Mouse (Mus musculus) megakaryocyte, embryonic 14.5 days (primary cell): ENCODE measurements at regions not wholly inside any gene's neighbourhood (a gene's known extent, or its start where the extent isn't known, plus 50 kb on each side); places are given as distances from the start of the nearest gene placed in this dataset.

ENCODE experiments used
- FLI1 ChIP-seq: IDR thresholded peaks from 2 replicates; pipeline ENCODE4 v1.6.1; 2012; ENCODE audit warnings: low read length, inconsistent platforms, mixed read lengths
- GATA1 ChIP-seq: IDR thresholded peaks from 3 replicates; pipeline ENCODE4 v1.6.1; 2012; ENCODE audit warnings: mixed read lengths, low read length, inconsistent platforms, borderline replicate concordance

DNA sequence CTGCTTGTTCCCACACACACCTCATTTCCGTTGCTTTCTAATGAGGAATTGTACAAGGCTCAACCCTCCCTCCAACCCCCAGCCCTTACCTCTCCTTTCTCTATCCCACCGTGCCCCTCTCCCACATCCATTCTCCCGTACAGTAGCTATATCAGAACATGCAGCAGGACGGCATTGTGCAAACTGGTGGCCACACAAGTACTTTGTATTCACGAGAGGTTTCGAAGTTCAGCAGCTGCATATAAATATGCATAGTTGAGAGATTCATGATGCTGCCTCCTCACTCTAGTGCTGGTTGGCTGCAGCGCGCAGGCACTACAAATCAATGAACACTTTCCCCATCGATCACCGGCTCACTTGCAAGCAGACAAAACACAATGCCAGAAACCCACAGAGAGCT lies 65.1 kb downstream of the Gm11146 start:
- TF ChIP-seq GATA1 (no peak), FLI1 (no peak)
